Mouse (Mus musculus): Measurements from ENCODE around the gene Gm13078.

DNA sequence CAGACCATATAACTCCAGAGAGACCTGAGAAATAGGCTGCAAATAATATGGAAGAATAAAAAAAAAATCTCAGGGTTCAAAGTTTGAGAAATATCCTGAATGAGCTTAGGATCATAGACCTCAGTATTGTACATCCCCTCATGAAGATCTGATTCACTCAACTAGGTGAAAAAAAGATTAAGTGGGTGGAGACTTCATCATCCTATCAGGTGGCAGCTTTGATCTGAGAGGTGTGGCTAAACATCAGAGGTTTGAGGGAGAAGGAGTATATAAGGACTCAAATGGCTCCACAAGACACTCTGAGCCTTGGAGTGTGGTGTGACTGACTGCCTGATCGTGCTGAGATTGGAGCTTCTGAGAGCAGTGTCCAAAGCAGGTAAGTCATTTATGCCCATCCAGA is at the start of gene Gm13078:
- TF ChIP-seq CTCF (IDR thresholded peaks at IDR 0.05; ENCODE audit: extremely low read depth, insufficient read length, insufficient replicate concordance, low read depth, low read length) (no peak), POLR2A (IDR thresholded peaks at IDR 0.05; ENCODE audit: low read depth, low read length) (no peak)
